Mouse (Mus musculus) cerebellum, adult 2 months (tissue): ENCODE measurements around the gene Agap1. TPM values are rescaled to one million over a fixed set of nuclear protein-coding genes. Genes with fewer than 3 reads are reported as not detected.

ENCODE experiments used
- DNase-seq, 2 experiments: peaks; one replicate each; pipeline ENCODE4 v3.0.0; 2021
- H3K27ac ChIP-seq: fragments of 200-500 bp; 2 replicates; pipeline ENCODE4 v1.5.1; 2012; ENCODE audit warnings: low read length, control low read depth, inconsistent platforms; ENCODE audit not compliant: insufficient read depth
- H3K27me3 ChIP-seq: fragments of 200-500 bp; 2 replicates; pipeline ENCODE4 v1.6.1; 2012; ENCODE audit warnings: inconsistent platforms, mild to moderate bottlenecking, low read length, moderate library complexity; ENCODE audit not compliant: control insufficient read depth, insufficient read depth
- H3K4me1 ChIP-seq: fragments of 200-500 bp; 2 replicates; pipeline ENCODE4 v1.6.1; 2011; ENCODE audit warnings: low read length; ENCODE audit not compliant: control insufficient read depth, insufficient read depth
- H3K4me3 ChIP-seq: fragments of 200-500 bp; replicated peaks from 2 replicates; pipeline ENCODE3; 2011; ENCODE audit warnings: mild to moderate bottlenecking, low read depth, low read length, control low read depth; ENCODE audit not compliant: insufficient read depth
- CTCF ChIP-seq: fragments of 200-500 bp; IDR thresholded peaks from 2 replicates; pipeline ENCODE4 v1.5.1; 2011; ENCODE audit warnings: low read depth, mild to moderate bottlenecking, control low read depth, low read length, moderate library complexity, borderline replicate concordance; ENCODE audit not compliant: insufficient read depth
- POLR2A ChIP-seq: fragments of 200-500 bp; IDR thresholded peaks from 2 replicates; pipeline ENCODE4 v1.6.1; 2011; ENCODE audit warnings: low read length, control low read depth, borderline replicate concordance; ENCODE audit not compliant: insufficient read depth
- WGBS: fragments of 180-500 bp; shearing (Covaris S2); methylation state at CpG from one replicate; pipeline ENCODE4 v1.1.7; 2018; 5-methylcytosine and 5-hydroxymethylcytosine counted together
- polyA plus RNA-seq: library from polyadenylated mRNA; depleted of rRNA; stranded (reverse); fragments of >200 nt; gene quantifications from 2 replicates; pipeline ENCODE4 v1.2.3, GENCODE M21; 2012

The Agap1 gene
- polyA plus RNA-seq, 1 experiment = 82.9 TPM

DNA sequence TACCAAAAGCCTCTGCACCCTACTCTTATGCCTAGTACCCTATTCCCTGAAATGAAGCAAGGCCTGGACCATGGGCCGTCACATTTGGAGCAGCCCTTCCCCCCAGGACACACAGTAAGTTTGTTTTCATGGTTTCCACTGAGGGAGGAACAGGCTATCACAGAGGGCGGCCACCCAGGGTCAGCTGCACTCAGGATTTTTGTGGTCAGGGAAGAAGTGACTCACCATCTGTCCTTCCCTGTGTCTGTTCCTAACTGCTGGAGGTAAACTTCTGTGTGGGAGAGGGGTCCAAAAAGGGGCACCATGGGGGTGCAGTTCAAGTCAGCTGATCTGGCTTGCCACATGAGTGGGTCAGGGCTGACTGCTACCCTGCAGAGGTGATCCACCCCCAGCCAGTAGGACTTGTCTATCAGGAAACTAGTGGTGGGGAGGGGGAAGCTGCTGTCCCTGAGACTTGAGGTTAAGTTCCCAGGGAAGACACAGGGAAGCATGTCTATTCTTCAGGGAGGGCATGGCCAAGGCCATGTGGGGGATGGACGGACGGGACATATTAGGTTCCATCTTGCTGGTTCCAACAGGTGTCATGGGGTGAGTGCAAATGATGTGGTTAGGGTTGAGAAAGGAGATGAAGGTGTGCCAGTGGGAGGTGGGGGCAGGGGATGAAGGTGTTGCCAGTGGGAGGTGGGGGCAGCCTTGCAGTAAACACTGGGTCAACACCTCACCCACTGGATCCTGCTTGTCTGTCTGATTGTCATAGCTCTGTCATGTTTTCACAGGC, 116.1 kb downstream of the Agap1 start:
- no peak overlapping the region for H3K27ac ChIP-seq
- WGBS = 78% methylated on average over 4 of the region's 4 CpGs
- no peak for DNase-seq
- H3K4me1 ChIP-seq = peaks cover 55% of the 10 kb centered on the region
- H3K27me3 ChIP-seq = no peaks in the 10 kb centered on the region
- H3K4me3 ChIP-seq = no peak overlapping the region
- TF ChIP-seq CTCF (no peak), POLR2A (no peak)

- peaks cover 49% of the 10 kb centered on the region for H3K4me1 ChIP-seq
- WGBS = 93% methylated on average over 4 of the region's 4 CpGs
Measured at GRCm38 (mm10) chr1:89573486-89573885, 118.9 kb downstream of the Agap1 start.

DNA sequence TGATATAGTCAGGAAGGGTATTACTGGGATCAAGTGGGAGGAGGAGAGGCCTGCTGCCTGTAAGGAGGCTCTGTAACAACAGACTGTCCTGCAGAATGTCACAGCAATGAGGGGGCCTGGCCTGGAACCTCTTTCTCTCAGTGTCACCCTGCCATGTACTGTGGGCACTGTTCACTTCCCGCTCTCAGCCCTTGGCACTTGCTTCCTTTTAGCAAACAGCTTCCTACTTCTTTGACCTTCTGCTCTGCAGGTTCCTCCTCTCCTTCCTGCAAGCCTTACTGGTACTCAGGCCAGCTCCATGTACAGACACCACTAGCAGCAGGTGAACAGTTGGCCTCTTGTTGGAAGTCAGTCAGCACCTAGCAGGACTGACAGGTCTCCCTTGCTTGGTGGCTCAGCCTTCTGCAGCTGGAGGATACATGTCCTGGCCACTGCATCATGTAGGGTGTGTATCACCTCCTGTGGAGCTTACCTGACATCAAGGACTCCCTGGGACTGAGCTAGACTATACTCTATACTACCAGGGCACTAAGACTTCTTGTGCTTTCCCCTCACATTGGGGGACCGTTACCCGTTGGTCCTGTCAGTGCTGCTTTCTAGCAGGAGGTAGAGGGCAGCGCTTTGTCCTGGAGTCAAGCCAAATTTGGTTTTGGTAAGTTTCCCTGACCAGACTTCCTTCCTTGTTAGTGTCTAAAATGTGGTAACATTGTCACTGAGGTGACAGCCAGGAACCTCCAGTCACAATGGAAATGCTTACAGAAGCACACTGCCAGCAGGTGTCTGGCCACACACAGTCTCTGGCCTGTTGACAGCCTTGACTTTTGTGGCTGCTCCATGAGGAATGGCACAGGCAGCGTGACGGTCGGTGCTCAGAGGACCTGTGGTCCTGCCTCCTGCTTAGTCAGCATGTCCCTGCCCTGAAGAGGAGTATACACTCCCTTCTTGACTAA, 120.6 kb downstream of the Agap1 start:
- H3K27ac ChIP-seq = peak overlapping the region; percentile 99
- WGBS = 5% methylated on average over 7 of the region's 7 CpGs

More at GRCm38 (mm10) chr1:89573486-89573885, 118.9 kb downstream of the Agap1 start:
- TF ChIP-seq POLR2A (no peak), CTCF (no peak)
- H3K27ac ChIP-seq = no peak overlapping the region
- no peaks in the 10 kb centered on the region for H3K27me3 ChIP-seq
- H3K4me3 ChIP-seq = no peak overlapping the region
- DNase-seq = no peak

GRCm38 (mm10) chr1:89576174-89576890, 121.7 kb downstream of the Agap1 start:
- H3K4me1 ChIP-seq = peaks cover 30% of the 10 kb centered on the region
- TF ChIP-seq POLR2A (no peak), CTCF (no peak)
- WGBS = 14% methylated on average over 7 of the region's 7 CpGs
- H3K27ac ChIP-seq = peak overlapping the region; percentile 99
- no peaks in the 10 kb centered on the region for H3K27me3 ChIP-seq
- peak; percentile 52 to 55 for DNase-seq
- peak overlapping the region; percentile 57 for H3K4me3 ChIP-seq

More for the DNA sequence above, 120.6 kb downstream of the Agap1 start:
- peak; percentile 55 to 75 for DNase-seq
- Histone ChIP-seq H3K4me3 (no peak overlapping the region), H3K27me3 (no peaks in the 10 kb centered on the region), H3K4me1 (peaks cover 38% of the 10 kb centered on the region)
- no peak for TF ChIP-seq POLR2A
- TF ChIP-seq CTCF = no peak

GRCm38 (mm10) chr1:89576985-89577384, 122.4 kb downstream of the Agap1 start:
- TF ChIP-seq POLR2A = peak; percentile 86; the same call in 1 of the 2 replicates
- no peak for TF ChIP-seq CTCF
- Histone ChIP-seq H3K27me3 (no peaks in the 10 kb centered on the region), H3K4me3 (peak overlapping the region; percentile 57), H3K4me1 (peaks cover 30% of the 10 kb centered on the region), H3K27ac (peak overlapping the region; percentile 99)
- DNase-seq = peak; percentile 81 to 88
- WGBS = 0% methylated on average over 4 of the region's 4 CpGs

- under 1% methylated on average over 139 of the region's 146 CpGs for WGBS
- Histone ChIP-seq H3K4me3 (peak overlapping the region; percentile 53), H3K4me1 (peaks cover 29% of the 10 kb centered on the region), H3K27me3 (no peaks in the 10 kb centered on the region), H3K27ac (peak overlapping the region; percentile 48)
- TF ChIP-seq POLR2A (no peak), CTCF (no peak)
- DNase-seq = peak; percentile 90 to 91
Measured at GRCm38 (mm10) chr1:89580031-89580998, 125.7 kb downstream of the Agap1 start.
